Mouse (Mus musculus): ENCODE measurements around the gene Ndufs7.

GRCm38 (mm10) chr10:80282481-80283441 lies 33.8 kb downstream of the Ndufs7 start:
- TF ChIP-seq EP300 (IDR thresholded peaks at IDR 0.05; ENCODE audit: low read depth) (no peak), CTCF (IDR thresholded peaks at IDR 0.05; ENCODE audit: low read depth) (no peak)

Measured in heart, postnatal 0 days (tissue).